ENCODE assay signal across 8 mouse cellular contexts in genomic region chr8:70742981-70743655, GRCm38 (mm10). TPM values are rescaled to one million over a fixed set of nuclear protein-coding genes. Genes with fewer than 3 reads are reported as not detected.
DNase-seq lines count a peak whose midpoint lies in the region; ATAC-seq and TF ChIP-seq lines count a peak whose summit lies in the region.

No protein-coding gene starts in this region.

- H3K9ac ChIP-seq in heart, embryonic 14.5 days (ENCODE audit: low read length): peak overlapping the region; percentile 23; the same call in 1 of the 2 replicates
- no peak overlapping the region for H3K9ac ChIP-seq in limb, embryonic 11.5 days (ENCODE audit: low read length)

- no peaks in the 10 kb centered on the region for H3K9me3 ChIP-seq in heart, embryonic 14.5 days (ENCODE audit: control insufficient read depth, low read length)
- no peaks in the 10 kb centered on the region for H3K9me3 ChIP-seq in limb, embryonic 11.5 days (ENCODE audit: control insufficient read depth, low read length)

- ATAC-seq in heart, embryonic 14.5 days (ENCODE audit: insufficient number of reproducible peaks, insufficient read depth, low FRiP score, low read depth): no peak
- 0 out of 2 replicates have a peak, but pooled peaks have one; percentile 41 for ATAC-seq in limb, embryonic 11.5 days (ENCODE audit: insufficient number of reproducible peaks, low FRiP score, low TSS enrichment, low read depth)

- TF ChIP-seq CTCF in olfactory bulb, adult 2 months (IDR thresholded peaks at IDR 0.05; ENCODE audit: insufficient read depth, low read depth, low read length): no peak

- 4% methylated on average over 38 of the region's 38 CpGs for WGBS in heart, embryonic 14.5 days
- WGBS in limb, embryonic 11.5 days: 2% methylated on average over 38 of the region's 38 CpGs
- 14% methylated on average over 38 of the region's 38 CpGs for WGBS in olfactory bulb, adult 2 months

- peaks cover 14 to 31% of the 10 kb centered on the region in 2 experiments; a peak in 3 of 4 replicates for H3K4me1 ChIP-seq in heart, embryonic 14.5 days (ENCODE audit: control insufficient read depth in 2 of 2, insufficient read depth in 2 of 2, low read length in 2 of 2)
- H3K4me1 ChIP-seq in limb, embryonic 11.5 days (ENCODE audit: control insufficient read depth, insufficient read depth, low read length): peaks cover 9% of the 10 kb centered on the region
- H3K4me1 ChIP-seq in olfactory bulb, adult 2 months (ENCODE audit: control insufficient read depth, insufficient read depth, low read length): peaks cover 17% of the 10 kb centered on the region

- TF ChIP-seq POLR2A in olfactory bulb, adult 2 months (IDR thresholded peaks at IDR 0.05; ENCODE audit: insufficient read depth, low read depth, low read length): no peak

- H3K4me2 ChIP-seq in heart, embryonic 14.5 days (ENCODE audit: low read length): peak overlapping the region; percentile 60
- H3K4me2 ChIP-seq in limb, embryonic 11.5 days (ENCODE audit: low read depth, severe bottlenecking): peak overlapping the region; percentile 43

- peak overlapping the region in 1 of 2 experiments; percentile 15; a peak in 1 of 4 replicates for H3K4me3 ChIP-seq in heart, embryonic 14.5 days (ENCODE audit: control insufficient read depth in 1 of 2, insufficient read depth in 1 of 2, low read depth in 1 of 2, low read length in 2 of 2)
- peak overlapping the region; percentile 3; the same call in 1 of the 2 replicates for H3K4me3 ChIP-seq in limb, embryonic 11.5 days (ENCODE audit: low read depth, low read length)
- H3K4me3 ChIP-seq in olfactory bulb, adult 2 months (ENCODE audit: insufficient read depth, low read depth, low read length): peak overlapping the region; percentile 34

- H3K36me3 ChIP-seq in heart, embryonic 14.5 days (ENCODE audit: control insufficient read depth, insufficient read depth, low read length): no peaks in the 10 kb centered on the region
- H3K36me3 ChIP-seq in limb, embryonic 11.5 days (ENCODE audit: control insufficient read depth, insufficient read depth, low read length): no peaks in the 10 kb centered on the region

- H3K27ac ChIP-seq in heart, embryonic 14.5 days (replicated peaks in 1 of 2; ENCODE audit: control insufficient read depth in 1 of 2, insufficient read depth in 1 of 2, low read depth in 2 of 2, low read length in 2 of 2): no peak overlapping the region
- no peak overlapping the region for H3K27ac ChIP-seq in limb, embryonic 11.5 days (replicated peaks; ENCODE audit: low read depth, low read length)
- no peak overlapping the region for H3K27ac ChIP-seq in olfactory bulb, adult 2 months (ENCODE audit: insufficient read depth, low read depth, low read length)

- DNase-seq in adrenal gland, postnatal 14 days: peak; percentile 57
- DNase-seq in adrenal gland, adult 2 months: no peak
- peak; percentile 40 for DNase-seq in R1 (ENCODE audit: low read depth, low spot score)
- no peak for DNase-seq in limb, embryonic 11.5 days (ENCODE audit: low spot score)
- DNase-seq in spleen, postnatal 4 days (ENCODE audit: low spot score in 2 of 2): no peak
- no peak for DNase-seq in cerebellum, adult 11-12 months

- peaks cover 67% of the 10 kb centered on the region for H3K27me3 ChIP-seq in heart, embryonic 14.5 days (ENCODE audit: control insufficient read depth, insufficient read depth, low read length)
- H3K27me3 ChIP-seq in limb, embryonic 11.5 days (ENCODE audit: control insufficient read depth, insufficient read depth, low read length): peaks cover 60% of the 10 kb centered on the region

RNA-seq across cellular contexts. Expression of gene Rab3a, which starts 11.4 kb away (rescaled TPM):
- 56.2 and 75.1 TPM in 2 replicates for total RNA-seq in adrenal gland, postnatal 14 days (2021)
- 10 to 100 TPM; 49.1 to 85.5 TPM for total RNA-seq in adrenal gland, adult 2 months (2021)
- polyA plus RNA-seq in adrenal gland, adult 2 months (2012; rRNA removed): 141 and 152 TPM in 2 replicates
- polyA plus RNA-seq in heart, embryonic 14.5 days (2014; fragmentation: Nextera tagmentation; extraction: Ambion mirVana): 24.1 and 25.7 TPM in 2 replicates
- 11.6 and 12.3 TPM in 2 replicates for polyA plus RNA-seq in limb, embryonic 11.5 days (2014; fragmentation: Nextera tagmentation; extraction: Ambion mirVana)
- polyA plus RNA-seq in olfactory bulb, adult 2 months (2012; ENCODE audit: insufficient read depth, insufficient read length, low replicate concordance, missing spikeins): 431 and 581 TPM in 2 replicates

RNA-seq across cellular contexts. Expression of gene Mpv17l2, which starts 17.6 kb away (rescaled TPM):
- total RNA-seq in adrenal gland, postnatal 14 days (2021): 113 and 123 TPM in 2 replicates
- total RNA-seq in adrenal gland, adult 2 months (2021): 100 to 1,000 TPM; 108 to 132 TPM
- polyA plus RNA-seq in adrenal gland, adult 2 months (2012; rRNA removed): 359 and 417 TPM in 2 replicates
- 44.0 and 47.4 TPM in 2 replicates for polyA plus RNA-seq in heart, embryonic 14.5 days (2014; fragmentation: Nextera tagmentation; extraction: Ambion mirVana)
- 23.1 and 23.6 TPM in 2 replicates for polyA plus RNA-seq in limb, embryonic 11.5 days (2014; fragmentation: Nextera tagmentation; extraction: Ambion mirVana)
- not detected in 2 replicates for polyA plus RNA-seq in olfactory bulb, adult 2 months (2012; ENCODE audit: insufficient read depth, insufficient read length, low replicate concordance, missing spikeins)

RNA-seq across cellular contexts. Expression of gene Pde4c, which starts 19.6 kb away (rescaled TPM):
- total RNA-seq in adrenal gland, postnatal 14 days (2021): 1.9 TPM in 2 replicates
- 1 to 10 TPM in 1 of 2 experiments, under 1 TPM in 1; 0.76 to 1.0 TPM for total RNA-seq in adrenal gland, adult 2 months (2021)
- 2.9 and 3.3 TPM in 2 replicates for polyA plus RNA-seq in adrenal gland, adult 2 months (2012; rRNA removed)
- polyA plus RNA-seq in heart, embryonic 14.5 days (2014; fragmentation: Nextera tagmentation; extraction: Ambion mirVana): 0.08 and 0.23 TPM in 2 replicates
- polyA plus RNA-seq in limb, embryonic 11.5 days (2014; fragmentation: Nextera tagmentation; extraction: Ambion mirVana): 0.08 and 0.13 TPM in 2 replicates
- not detected in 2 replicates for polyA plus RNA-seq in olfactory bulb, adult 2 months (2012; ENCODE audit: insufficient read depth, insufficient read length, low replicate concordance, missing spikeins)

RNA-seq across cellular contexts. Expression of gene Gm3336, which starts 24.8 kb away (rescaled TPM):
- total RNA-seq in adrenal gland, postnatal 14 days (2021): 0.70 TPM in 1 of 2 replicates, not detected in the other
- under 1 TPM in 1 of 2 experiments, not detected in 1; 0.69 TPM for total RNA-seq in adrenal gland, adult 2 months (2021)
- polyA plus RNA-seq in adrenal gland, adult 2 months (2012; rRNA removed): 0.51 and 0.97 TPM in 2 replicates
- polyA plus RNA-seq in heart, embryonic 14.5 days (2014; fragmentation: Nextera tagmentation; extraction: Ambion mirVana): not detected in 2 replicates
- not detected in 2 replicates for polyA plus RNA-seq in limb, embryonic 11.5 days (2014; fragmentation: Nextera tagmentation; extraction: Ambion mirVana)
- polyA plus RNA-seq in olfactory bulb, adult 2 months (2012; ENCODE audit: insufficient read depth, insufficient read length, low replicate concordance, missing spikeins): not detected in 2 replicates

RNA-seq across cellular contexts. Expression of gene Pik3r2, which starts 33.4 kb away (rescaled TPM):
- 35.4 and 44.0 TPM in 2 replicates for total RNA-seq in adrenal gland, postnatal 14 days (2021)
- total RNA-seq in adrenal gland, adult 2 months (2021): 10 to 100 TPM; 37.2 to 49.0 TPM
- polyA plus RNA-seq in adrenal gland, adult 2 months (2012; rRNA removed): 296 and 305 TPM in 2 replicates
- 23.1 and 26.7 TPM in 2 replicates for polyA plus RNA-seq in heart, embryonic 14.5 days (2014; fragmentation: Nextera tagmentation; extraction: Ambion mirVana)
- polyA plus RNA-seq in limb, embryonic 11.5 days (2014; fragmentation: Nextera tagmentation; extraction: Ambion mirVana): 46.9 and 48.3 TPM in 2 replicates
- not detected in 2 replicates for polyA plus RNA-seq in olfactory bulb, adult 2 months (2012; ENCODE audit: insufficient read depth, insufficient read length, low replicate concordance, missing spikeins)

Comparison
In these comparisons a context has a peak if more than half of its experiments do, and no peak if none do; other contexts are left out.
1. DNase-seq: peak in adrenal gland, postnatal 14 days (single experiment) and R1 (single experiment); none in adrenal gland, adult 2 months (single experiment), limb, embryonic 11.5 days (single experiment), spleen, postnatal 4 days (0 of 2) and cerebellum, adult 11-12 months (single experiment).
2. RNA of gene Mpv17l2, which starts 17.6 kb away (polyA plus RNA-seq): 359 to 417 TPM in adrenal gland, adult 2 months, 44.0 to 47.4 TPM in heart, embryonic 14.5 days and 23.1 to 23.6 TPM in limb, embryonic 11.5 days; not detected in olfactory bulb, adult 2 months; every median in the first group is over 10 times any median in the second.